Mouse (Mus musculus): ENCODE data around the gene Igdcc4. TPM values are rescaled to one million over a fixed set of nuclear protein-coding genes. Genes with fewer than 3 reads are reported as not detected.

The Igdcc4 gene
- polyA plus RNA-seq, 1 experiment from 2014 or later, result 8.1 TPM

DNA sequence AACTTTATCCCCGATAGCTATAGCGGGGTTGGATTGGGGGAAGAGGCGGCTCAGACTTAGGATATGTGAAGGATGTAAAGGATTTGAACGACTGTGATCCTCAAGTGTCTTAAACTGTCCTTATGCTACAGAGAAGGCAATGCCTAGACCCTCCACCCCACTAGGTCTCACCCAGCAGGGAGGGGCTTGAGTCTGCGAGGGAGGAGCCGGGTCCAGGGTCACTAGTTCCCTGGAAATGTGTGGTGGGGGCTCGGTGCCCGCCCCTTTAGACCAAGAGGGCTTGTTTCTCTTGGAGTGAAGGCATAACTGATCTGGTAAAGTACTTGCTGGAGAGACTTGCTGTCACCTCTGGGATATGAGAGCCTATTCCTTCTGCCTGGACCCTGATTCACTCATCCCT is 41.1 kb downstream of the Igdcc4 start:
- Histone ChIP-seq H3K9ac (ENCODE audit: low read length) (no peak overlapping the region), H3K27me3 (ENCODE audit: control insufficient read depth, insufficient read depth, low read length) (peaks cover 20% of the 10 kb centered on the region), H3K4me2 (ENCODE audit: low read depth, low read length) (peak overlapping the region; percentile 100), H3K27ac (ENCODE audit: low read length) (no peak overlapping the region), H3K36me3 (ENCODE audit: control insufficient read depth, insufficient read depth) (no peaks in the 10 kb centered on the region), H3K9me3 (replicated peaks; ENCODE audit: control insufficient read depth, low read length) (no peaks in the 10 kb centered on the region), H3K4me1 (ENCODE audit: control insufficient read depth, insufficient read depth, low read length) (peaks cover 5% of the 10 kb centered on the region), H3K4me3 (ENCODE audit: low read length) (peak overlapping the region; percentile 74)
- WGBS, result 5% methylated on average over 8 of the region's 8 CpGs
- ATAC-seq (replicated peaks; ENCODE audit: extremely low read depth, insufficient read depth, low FRiP score), result no peak

- 83% methylated on average over 5 of the region's 5 CpGs for WGBS
- Histone ChIP-seq H3K27ac (ENCODE audit: low read length) (no peak overlapping the region), H3K27me3 (ENCODE audit: control insufficient read depth, insufficient read depth, low read length) (peaks cover 6% of the 10 kb centered on the region), H3K4me1 (ENCODE audit: control insufficient read depth, insufficient read depth, low read length) (no peaks in the 10 kb centered on the region; the same call in 1 of the 2 replicates), H3K9ac (ENCODE audit: low read length) (no peak overlapping the region), H3K4me2 (ENCODE audit: low read depth, low read length) (no peak overlapping the region), H3K4me3 (ENCODE audit: low read length) (no peak overlapping the region), H3K9me3 (replicated peaks; ENCODE audit: control insufficient read depth, low read length) (no peaks in the 10 kb centered on the region), H3K36me3 (ENCODE audit: control insufficient read depth, insufficient read depth) (no peaks in the 10 kb centered on the region)
- no peak for ATAC-seq (replicated peaks; ENCODE audit: extremely low read depth, insufficient read depth, low FRiP score)
Measured at GRCm38 (mm10) chr9:65146001-65146400, 44.7 kb downstream of the Igdcc4 start.

DNA sequence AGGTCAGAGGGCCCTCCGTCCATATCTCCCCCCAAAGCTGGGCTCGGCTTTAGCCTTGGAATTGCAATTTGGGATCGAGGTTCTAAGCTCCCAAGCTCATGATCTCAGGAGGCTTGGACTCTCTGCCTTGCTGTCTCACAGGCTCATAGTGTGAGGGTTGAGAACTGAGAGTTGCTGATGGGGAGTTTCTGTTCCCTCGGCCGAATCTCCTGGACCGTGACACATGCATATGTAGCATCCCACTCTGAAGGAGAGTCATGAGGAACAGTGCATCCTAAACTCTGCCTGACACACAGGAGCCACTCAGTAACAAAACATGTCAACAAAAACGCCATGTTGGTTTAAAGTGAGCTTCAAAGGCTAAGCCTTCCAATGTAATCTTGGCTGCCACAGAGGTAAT is 47.2 kb downstream of the Igdcc4 start:
- Histone ChIP-seq H3K4me2 (ENCODE audit: low read depth, low read length) (no peak overlapping the region), H3K4me3 (ENCODE audit: low read length) (no peak overlapping the region), H3K27ac (ENCODE audit: low read length) (no peak overlapping the region), H3K36me3 (ENCODE audit: control insufficient read depth, insufficient read depth) (no peaks in the 10 kb centered on the region), H3K9me3 (replicated peaks; ENCODE audit: control insufficient read depth, low read length) (no peaks in the 10 kb centered on the region), H3K9ac (ENCODE audit: low read length) (no peak overlapping the region), H3K27me3 (ENCODE audit: control insufficient read depth, insufficient read depth, low read length) (peaks cover 2% of the 10 kb centered on the region; the same call in 1 of the 2 replicates), H3K4me1 (ENCODE audit: control insufficient read depth, insufficient read depth, low read length) (no peaks in the 10 kb centered on the region)
- 73% methylated on average over 7 of the region's 7 CpGs for WGBS
- ATAC-seq (replicated peaks; ENCODE audit: extremely low read depth, insufficient read depth, low FRiP score), result no peak

GRCm38 (mm10) chr9:65152711-65153330 is 51.5 kb downstream of the Igdcc4 start:
- H3K4me2 ChIP-seq (ENCODE audit: low read depth, low read length), result no peak overlapping the region
- no peak overlapping the region for H3K4me3 ChIP-seq (ENCODE audit: low read length)
- peaks cover 6% of the 10 kb centered on the region; the same call in 1 of the 2 replicates for H3K4me1 ChIP-seq (ENCODE audit: control insufficient read depth, insufficient read depth, low read length)
- WGBS, result 71% methylated on average over 6 of the region's 6 CpGs
- H3K27me3 ChIP-seq (ENCODE audit: control insufficient read depth, insufficient read depth, low read length), result no peaks in the 10 kb centered on the region
- no peaks in the 10 kb centered on the region for H3K36me3 ChIP-seq (ENCODE audit: control insufficient read depth, insufficient read depth)
- H3K27ac ChIP-seq (ENCODE audit: low read length), result no peak overlapping the region
- no peaks in the 10 kb centered on the region for H3K9me3 ChIP-seq (replicated peaks; ENCODE audit: control insufficient read depth, low read length)
- no peak overlapping the region for H3K9ac ChIP-seq (ENCODE audit: low read length)
- ATAC-seq (replicated peaks; ENCODE audit: extremely low read depth, insufficient read depth, low FRiP score), result no peak

GRCm38 (mm10) chr9:65153331-65153711 is 52.0 kb downstream of the Igdcc4 start:
- Histone ChIP-seq H3K27ac (ENCODE audit: low read length) (no peak overlapping the region), H3K9ac (ENCODE audit: low read length) (no peak overlapping the region), H3K36me3 (ENCODE audit: control insufficient read depth, insufficient read depth) (no peaks in the 10 kb centered on the region)

DNA sequence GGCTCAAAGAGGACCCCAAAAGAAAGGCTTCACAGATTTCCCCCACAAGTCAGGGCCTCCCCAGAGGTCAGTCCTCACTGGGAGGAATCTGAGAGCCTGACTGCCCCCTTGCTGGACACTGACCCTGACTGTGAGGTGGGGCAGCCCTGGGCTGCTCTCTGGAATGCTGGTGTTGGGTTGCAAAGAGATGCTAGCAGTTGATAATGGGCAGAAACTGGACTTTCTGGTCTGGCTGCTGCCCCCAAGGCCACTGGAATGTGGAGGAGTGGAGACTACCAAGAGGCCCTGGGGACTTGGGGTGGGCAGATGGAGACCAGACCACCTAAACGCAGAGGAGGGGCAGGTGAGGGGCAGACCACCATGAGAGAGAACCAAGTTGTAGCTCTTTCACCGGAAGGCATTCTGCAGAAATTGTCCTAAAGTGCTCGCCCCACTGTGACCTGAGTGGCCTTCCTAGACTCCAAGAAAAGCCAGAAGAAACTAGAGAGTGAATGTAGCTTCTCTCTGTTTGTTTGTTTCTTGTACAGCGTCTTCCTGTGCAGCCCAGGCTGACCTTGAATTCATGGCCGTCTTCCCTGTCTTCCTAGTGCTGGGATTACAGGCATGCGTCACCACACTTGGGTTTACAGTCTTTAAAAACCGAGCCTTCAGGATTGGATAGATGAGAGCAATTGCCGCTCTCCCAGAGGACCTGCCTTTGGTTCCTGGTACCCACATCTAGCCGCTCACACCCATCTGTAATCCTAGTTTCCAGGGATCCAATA is 53.6 kb downstream of the Igdcc4 start:
- H3K9me3 ChIP-seq (replicated peaks; ENCODE audit: control insufficient read depth, low read length), result no peaks in the 10 kb centered on the region
- no peak overlapping the region for H3K27ac ChIP-seq (ENCODE audit: low read length)
- ATAC-seq (replicated peaks; ENCODE audit: extremely low read depth, insufficient read depth, low FRiP score), result no peak
- H3K4me3 ChIP-seq (ENCODE audit: low read length), result no peak overlapping the region
- WGBS, result 71% methylated on average over 9 of the region's 9 CpGs
- H3K4me1 ChIP-seq (ENCODE audit: control insufficient read depth, insufficient read depth, low read length), result peaks cover 6% of the 10 kb centered on the region; the same call in 1 of the 2 replicates
- no peak overlapping the region for H3K4me2 ChIP-seq (ENCODE audit: low read depth, low read length)
- H3K9ac ChIP-seq (ENCODE audit: low read length), result no peak overlapping the region
- peaks cover 3% of the 10 kb centered on the region; the same call in 1 of the 2 replicates for H3K27me3 ChIP-seq (ENCODE audit: control insufficient read depth, insufficient read depth, low read length)
- H3K36me3 ChIP-seq (ENCODE audit: control insufficient read depth, insufficient read depth), result no peaks in the 10 kb centered on the region

More at GRCm38 (mm10) chr9:65153331-65153711, 52.0 kb downstream of the Igdcc4 start:
- Histone ChIP-seq H3K9me3 (replicated peaks; ENCODE audit: control insufficient read depth, low read length) (no peaks in the 10 kb centered on the region), H3K4me3 (ENCODE audit: low read length) (no peak overlapping the region), H3K4me1 (ENCODE audit: control insufficient read depth, insufficient read depth, low read length) (peaks cover 6% of the 10 kb centered on the region; the same call in 1 of the 2 replicates), H3K4me2 (ENCODE audit: low read depth, low read length) (no peak overlapping the region), H3K27me3 (ENCODE audit: control insufficient read depth, insufficient read depth, low read length) (no peaks in the 10 kb centered on the region)
- ATAC-seq (replicated peaks; ENCODE audit: extremely low read depth, insufficient read depth, low FRiP score), result no peak
- 28% methylated on average over 5 of the region's 5 CpGs for WGBS

- H3K4me3 ChIP-seq (ENCODE audit: low read length), result no peak overlapping the region
- H3K4me2 ChIP-seq (ENCODE audit: low read depth, low read length), result no peak overlapping the region
- H3K27ac ChIP-seq (ENCODE audit: low read length), result no peak overlapping the region
- peaks cover 6% of the 10 kb centered on the region; the same call in 1 of the 2 replicates for H3K4me1 ChIP-seq (ENCODE audit: control insufficient read depth, insufficient read depth, low read length)
- H3K9ac ChIP-seq (ENCODE audit: low read length), result no peak overlapping the region
- H3K9me3 ChIP-seq (replicated peaks; ENCODE audit: control insufficient read depth, low read length), result no peaks in the 10 kb centered on the region
- ATAC-seq (replicated peaks; ENCODE audit: extremely low read depth, insufficient read depth, low FRiP score), result no peak
- H3K36me3 ChIP-seq (ENCODE audit: control insufficient read depth, insufficient read depth), result no peaks in the 10 kb centered on the region
- peaks cover 14% of the 10 kb centered on the region for H3K27me3 ChIP-seq (ENCODE audit: control insufficient read depth, insufficient read depth, low read length)
- WGBS, result 11% methylated on average over 8 of the region's 8 CpGs
Measured at GRCm38 (mm10) chr9:65156604-65157003, 55.3 kb downstream of the Igdcc4 start.

DNA sequence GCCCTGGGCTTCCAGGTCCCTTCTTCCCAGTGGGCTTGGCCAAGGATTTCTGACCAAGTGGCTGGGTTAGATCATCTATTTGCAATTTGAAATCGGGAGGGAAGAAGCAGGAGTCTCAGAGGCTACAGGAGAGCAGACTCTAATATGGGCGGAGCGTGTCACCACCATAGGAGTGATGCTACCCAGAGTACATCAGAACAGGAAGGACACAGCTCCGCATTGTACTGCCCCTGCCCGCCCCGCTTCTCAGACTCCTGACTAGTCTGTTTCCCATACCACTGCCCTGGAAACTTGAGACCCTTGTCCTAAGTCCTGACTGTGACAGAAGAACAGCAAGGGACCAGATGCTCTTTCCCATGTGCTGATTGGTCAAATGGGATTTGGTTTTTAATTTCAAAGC is 56.3 kb downstream of the Igdcc4 start:
- Histone ChIP-seq H3K27ac (ENCODE audit: low read length) (no peak overlapping the region), H3K9me3 (replicated peaks; ENCODE audit: control insufficient read depth, low read length) (no peaks in the 10 kb centered on the region), H3K4me1 (ENCODE audit: control insufficient read depth, insufficient read depth, low read length) (peaks cover 8% of the 10 kb centered on the region; the same call in 1 of the 2 replicates), H3K27me3 (ENCODE audit: control insufficient read depth, insufficient read depth, low read length) (peaks cover 24% of the 10 kb centered on the region), H3K9ac (ENCODE audit: low read length) (no peak overlapping the region), H3K4me3 (ENCODE audit: low read length) (no peak overlapping the region), H3K4me2 (ENCODE audit: low read depth, low read length) (no peak overlapping the region), H3K36me3 (ENCODE audit: control insufficient read depth, insufficient read depth) (no peaks in the 10 kb centered on the region)
- ATAC-seq (replicated peaks; ENCODE audit: extremely low read depth, insufficient read depth, low FRiP score), result no peak; the same call in 1 of the 2 replicates
- 25% methylated on average over 6 of the region's 6 CpGs for WGBS

DNA sequence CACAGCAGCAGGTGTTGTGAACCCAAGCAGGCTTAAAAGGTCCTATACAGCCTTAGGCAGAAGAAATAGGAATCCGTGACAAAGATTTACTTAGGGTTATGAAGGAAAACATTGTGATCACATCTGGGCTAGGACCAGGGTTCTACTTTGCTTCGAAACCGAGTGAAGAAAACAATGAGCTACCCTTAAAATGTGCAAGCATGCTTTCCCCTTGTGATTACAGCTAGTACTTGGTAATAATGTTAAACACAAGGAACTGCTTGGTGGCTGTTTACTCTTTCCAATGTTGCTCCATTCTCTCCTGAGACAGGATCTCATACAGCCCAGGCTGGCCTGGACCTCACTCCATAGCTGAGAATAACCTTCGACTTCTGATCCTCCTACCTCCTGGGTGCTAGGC is 59.9 kb downstream of the Igdcc4 start:
- Histone ChIP-seq H3K4me2 (ENCODE audit: low read depth, low read length) (no peak overlapping the region), H3K4me1 (ENCODE audit: control insufficient read depth, insufficient read depth, low read length) (peaks cover 12% of the 10 kb centered on the region; the same call in 1 of the 2 replicates), H3K27me3 (ENCODE audit: control insufficient read depth, insufficient read depth, low read length) (peaks cover 40% of the 10 kb centered on the region), H3K9ac (ENCODE audit: low read length) (no peak overlapping the region), H3K9me3 (replicated peaks; ENCODE audit: control insufficient read depth, low read length) (peaks cover 3% of the 10 kb centered on the region; the same call in 1 of the 2 replicates), H3K27ac (ENCODE audit: low read length) (no peak overlapping the region), H3K36me3 (ENCODE audit: control insufficient read depth, insufficient read depth) (no peaks in the 10 kb centered on the region), H3K4me3 (ENCODE audit: low read length) (no peak overlapping the region)
- no peak for ATAC-seq (replicated peaks; ENCODE audit: extremely low read depth, insufficient read depth, low FRiP score)
- WGBS, result 70% methylated on average over 4 of the region's 4 CpGs

Measured in heart, embryonic 16.5 days (tissue).